Mouse (Mus musculus) lung, postnatal 0 days (tissue): ENCODE data around the gene Cask. TPM values are rescaled to one million over a fixed set of nuclear protein-coding genes. Genes with fewer than 3 reads are reported as not detected.

ENCODE experiments used
- ATAC-seq: fragments of 200-750 bp; cut with Nextera tagmentation; 2 replicates; pipeline ENCODE4 v1.8.0; 2017; ENCODE audit warnings: moderate library complexity
- DNase-seq: peaks from one replicate; pipeline ENCODE4 v3.0.0-alpha.2; 2016; ENCODE audit warnings: low spot score
- H3K27ac ChIP-seq: fragments of 300-500 bp; sonication (generic); 2 replicates; pipeline ENCODE4 v1.5.1; 2014; ENCODE audit warnings: antibody characterized with exemption, mild to moderate bottlenecking, low read length, mixed read lengths
- H3K27me3 ChIP-seq: fragments of 300-500 bp; sonication (generic); replicated peaks from 2 replicates; pipeline ENCODE4 v1.6.1; 2014; ENCODE audit warnings: low read length, mixed read lengths; ENCODE audit not compliant: insufficient read depth
- H3K36me3 ChIP-seq: fragments of 300-500 bp; sonication (generic); 2 replicates; pipeline ENCODE4 v1.6.1; 2014; ENCODE audit warnings: low read length, mixed read lengths; ENCODE audit not compliant: insufficient read depth
- H3K4me1 ChIP-seq: fragments of 300-500 bp; sonication (generic); 2 replicates; pipeline ENCODE4 v1.6.1; 2014; ENCODE audit warnings: antibody characterized with exemption, low read depth, low read length, mixed read lengths; ENCODE audit not compliant: insufficient read depth
- H3K4me2 ChIP-seq: fragments of 300-500 bp; sonication (generic); replicated peaks from 2 replicates; pipeline ENCODE4 v1.6.1; 2014; ENCODE audit warnings: low read depth, mild to moderate bottlenecking, low read length, moderate library complexity, mixed read lengths
- H3K4me3 ChIP-seq: fragments of 300-500 bp; sonication (generic); 2 replicates; pipeline ENCODE4 v1.5.1; 2014; ENCODE audit warnings: low read depth, low read length
- H3K9ac ChIP-seq: fragments of 300-500 bp; sonication (generic); replicated peaks from 2 replicates; pipeline ENCODE4 v1.6.1; 2014; ENCODE audit warnings: low read depth, mild to moderate bottlenecking
- H3K9me3 ChIP-seq: fragments of 300-500 bp; sonication (generic); 2 replicates; pipeline ENCODE4 v1.6.1; 2016; ENCODE audit warnings: low read length, mixed read lengths
- CTCF ChIP-seq: IDR thresholded peaks from 2 replicates; pipeline ENCODE4 v1.5.1; 2016; ENCODE audit warnings: antibody characterized with exemption, mild to moderate bottlenecking
- EP300 ChIP-seq: IDR thresholded peaks from 2 replicates; pipeline ENCODE4 v1.6.1; 2016; ENCODE audit warnings: antibody characterized with exemption, mild to moderate bottlenecking, control low read depth
- WGBS: fragments of 180-500 bp; shearing (Covaris S2); extraction: QIAGEN DNeasy Blood & Tissue Kit; methylation state at CpG from one replicate; pipeline ENCODE4 v1.1.7; 2014; 5-methylcytosine and 5-hydroxymethylcytosine counted together
- polyA plus RNA-seq: library from polyadenylated mRNA; unstranded; fragments of >200 nt; fragmentation: Nextera tagmentation; extraction: Ambion mirVana; gene quantifications from 2 replicates; pipeline ENCODE4 v1.2.1, GENCODE M21; 2015

Cask gene
- polyA plus RNA-seq, 1 experiment from 2014 or later, result 10.3 TPM

- Histone ChIP-seq H3K4me3 (no peak overlapping the region), H3K4me2 (no peak overlapping the region), H3K36me3 (no peaks in the 10 kb centered on the region), H3K9me3 (no peaks in the 10 kb centered on the region), H3K4me1 (no peaks in the 10 kb centered on the region), H3K27me3 (no peaks in the 10 kb centered on the region), H3K27ac (no peak overlapping the region), H3K9ac (no peak overlapping the region)
- DNase-seq (no peak), ATAC-seq (no peak)
- no peak for TF ChIP-seq EP300
- no peak for TF ChIP-seq CTCF
- 78% methylated on average over 8 of the region's 8 CpGs for WGBS
Measured at GRCm38 (mm10) chrX:13521288-13521687, 329.9 kb downstream of the Cask start.

- 85% methylated on average over 4 of the region's 4 CpGs for WGBS
- no peaks in the 10 kb centered on the region for H3K4me1 ChIP-seq
- DNase-seq (no peak), ATAC-seq (no peak)
- H3K4me3 ChIP-seq, result no peak overlapping the region
- TF ChIP-seq EP300, result no peak
- TF ChIP-seq CTCF, result no peak
- H3K9me3 ChIP-seq, result no peaks in the 10 kb centered on the region
- H3K4me2 ChIP-seq, result no peak overlapping the region
- H3K27me3 ChIP-seq, result no peaks in the 10 kb centered on the region
- no peak overlapping the region for H3K9ac ChIP-seq
- H3K36me3 ChIP-seq, result no peaks in the 10 kb centered on the region
- no peak overlapping the region for H3K27ac ChIP-seq
Measured at GRCm38 (mm10) chrX:13520566-13520965, 330.6 kb downstream of the Cask start.

- no peak overlapping the region for H3K4me2 ChIP-seq
- no peaks in the 10 kb centered on the region for H3K4me1 ChIP-seq
- DNase-seq (peak; percentile 65), ATAC-seq (peak; percentile 79)
- H3K27ac ChIP-seq, result peak overlapping the region; percentile 69; the same call in 1 of the 2 replicates
- H3K9me3 ChIP-seq, result no peaks in the 10 kb centered on the region
- no peaks in the 10 kb centered on the region for H3K27me3 ChIP-seq
- no peaks in the 10 kb centered on the region for H3K36me3 ChIP-seq
- 42% methylated on average over 5 of the region's 5 CpGs for WGBS
- no peak overlapping the region for H3K4me3 ChIP-seq
- TF ChIP-seq EP300 (no peak), CTCF (no peak)
- no peak overlapping the region for H3K9ac ChIP-seq
Measured at GRCm38 (mm10) chrX:13519408-13519783, 331.8 kb downstream of the Cask start.

- ATAC-seq (peak; percentile 63), DNase-seq (no peak)
- TF ChIP-seq CTCF (no peak), EP300 (no peak)
- Histone ChIP-seq H3K27ac (no peak overlapping the region), H3K4me3 (no peak overlapping the region), H3K36me3 (no peaks in the 10 kb centered on the region), H3K9ac (no peak overlapping the region), H3K27me3 (no peaks in the 10 kb centered on the region), H3K4me2 (no peak overlapping the region), H3K9me3 (no peaks in the 10 kb centered on the region), H3K4me1 (no peaks in the 10 kb centered on the region)
- WGBS, result 54% methylated on average over 4 of the region's 4 CpGs
Measured at GRCm38 (mm10) chrX:13518781-13519407, 332.3 kb downstream of the Cask start.

- ATAC-seq, result no peak
- H3K9me3 ChIP-seq, result no peaks in the 10 kb centered on the region
- TF ChIP-seq EP300 (no peak), CTCF (no peak)
- H3K27ac ChIP-seq, result no peak overlapping the region
- no peak overlapping the region for H3K4me3 ChIP-seq
- H3K4me2 ChIP-seq, result no peak overlapping the region
- DNase-seq, result no peak
- no peaks in the 10 kb centered on the region for H3K36me3 ChIP-seq
- no peak overlapping the region for H3K9ac ChIP-seq
- H3K4me1 ChIP-seq, result no peaks in the 10 kb centered on the region
- WGBS, result 68% methylated on average over 10 of the region's 10 CpGs
- H3K27me3 ChIP-seq, result no peaks in the 10 kb centered on the region
Measured at GRCm38 (mm10) chrX:13518019-13518418, 333.1 kb downstream of the Cask start.

- Histone ChIP-seq H3K27ac (no peak overlapping the region), H3K4me2 (no peak overlapping the region), H3K4me3 (no peak overlapping the region), H3K36me3 (no peaks in the 10 kb centered on the region), H3K9ac (no peak overlapping the region), H3K27me3 (no peaks in the 10 kb centered on the region), H3K4me1 (no peaks in the 10 kb centered on the region), H3K9me3 (no peaks in the 10 kb centered on the region)
- TF ChIP-seq CTCF, result no peak
- no peak for TF ChIP-seq EP300
- DNase-seq, result no peak
- 80% methylated on average over 6 of the region's 6 CpGs for WGBS
- ATAC-seq, result no peak
Measured at GRCm38 (mm10) chrX:13516451-13516850, 334.7 kb downstream of the Cask start.

- Histone ChIP-seq H3K4me3 (no peak overlapping the region), H3K27me3 (no peaks in the 10 kb centered on the region), H3K4me1 (no peaks in the 10 kb centered on the region), H3K27ac (no peak overlapping the region), H3K9me3 (no peaks in the 10 kb centered on the region), H3K9ac (no peak overlapping the region), H3K4me2 (no peak overlapping the region), H3K36me3 (no peaks in the 10 kb centered on the region)
- DNase-seq (no peak), ATAC-seq (no peak)
- no peak for TF ChIP-seq CTCF
- no peak for TF ChIP-seq EP300
- 84% methylated on average over 5 of the region's 5 CpGs for WGBS
Measured at GRCm38 (mm10) chrX:13513864-13514263, 337.3 kb downstream of the Cask start.
